Mouse (Mus musculus): ENCODE results near the gene Ripk3. TPM values are rescaled to one million over a fixed set of nuclear protein-coding genes. Genes with fewer than 3 reads are reported as not detected.

Ripk3 gene
- 38.1 and 43.3 TPM in 2 replicates for polyA plus RNA-seq (2014; fragmentation: Nextera tagmentation; extraction: Ambion mirVana)

GRCm38 (mm10) chr14:55788256-55789050 lies at the start of gene Ripk3:
Ripk3 (minus strand) TSS chr14:55788865.
- Histone ChIP-seq H3K9ac (ENCODE audit: low read depth, low read length) (peak within 1 kb of the TSS; percentile 40; the same call in 1 of the 2 replicates), H3K4me2 (replicated peaks; ENCODE audit: low read depth, low read length) (peak within 1 kb of the TSS; percentile 52), H3K27ac (ENCODE audit: low read depth, low read length) (no peak within 1 kb of the TSS), H3K36me3 (ENCODE audit: control insufficient read depth, insufficient read depth, low read length) (no peaks in the 10 kb centered on the region), H3K27me3 (ENCODE audit: control insufficient read depth, insufficient read depth, low read length) (no peaks in the 10 kb centered on the region), H3K4me1 (ENCODE audit: control insufficient read depth, insufficient read depth, low read length) (peaks cover 7% of the 10 kb centered on the region), H3K4me3 (ENCODE audit: low read length) (peak within 1 kb of the TSS; percentile 45), H3K9me3 (ENCODE audit: control insufficient read depth, low read length) (no peaks in the 10 kb centered on the region)
- WGBS = 4% methylated on average over 40 of the region's 40 CpGs
- peak; percentile 24; the same call in 1 of the 2 replicates for ATAC-seq (ENCODE audit: low FRiP score, low TSS enrichment)

GRCm38 (mm10) chr14:55838312-55838711 lies 49.6 kb upstream of the Ripk3 start:
- ATAC-seq (ENCODE audit: low FRiP score, low TSS enrichment) = no peak
- Histone ChIP-seq H3K4me3 (ENCODE audit: low read length) (no peak overlapping the region), H3K9ac (ENCODE audit: low read depth, low read length) (no peak overlapping the region), H3K4me2 (replicated peaks; ENCODE audit: low read depth, low read length) (no peak overlapping the region), H3K27me3 (ENCODE audit: control insufficient read depth, insufficient read depth, low read length) (no peaks in the 10 kb centered on the region), H3K4me1 (ENCODE audit: control insufficient read depth, insufficient read depth, low read length) (0 out of 2 replicates have a peak, but pooled peaks cover 5% of the 10 kb centered on the region), H3K27ac (ENCODE audit: low read depth, low read length) (no peak overlapping the region), H3K9me3 (ENCODE audit: control insufficient read depth, low read length) (no peaks in the 10 kb centered on the region), H3K36me3 (ENCODE audit: control insufficient read depth, insufficient read depth, low read length) (no peaks in the 10 kb centered on the region; the same call in 1 of the 2 replicates)
- 94% methylated on average over 5 of the region's 5 CpGs for WGBS

GRCm38 (mm10) chr14:55834808-55835533 lies 46.3 kb upstream of the Ripk3 start:
- Histone ChIP-seq H3K4me2 (replicated peaks; ENCODE audit: low read depth, low read length) (no peak overlapping the region), H3K27ac (ENCODE audit: low read depth, low read length) (no peak overlapping the region), H3K27me3 (ENCODE audit: control insufficient read depth, insufficient read depth, low read length) (no peaks in the 10 kb centered on the region), H3K36me3 (ENCODE audit: control insufficient read depth, insufficient read depth, low read length) (peaks cover 24% of the 10 kb centered on the region), H3K4me3 (ENCODE audit: low read length) (no peak overlapping the region), H3K9ac (ENCODE audit: low read depth, low read length) (no peak overlapping the region), H3K4me1 (ENCODE audit: control insufficient read depth, insufficient read depth, low read length) (0 out of 2 replicates have a peak, but pooled peaks cover 5% of the 10 kb centered on the region), H3K9me3 (ENCODE audit: control insufficient read depth, low read length) (no peaks in the 10 kb centered on the region)
- ATAC-seq (ENCODE audit: low FRiP score, low TSS enrichment) = no peak
- WGBS = 77% methylated on average over 5 of the region's 5 CpGs

- H3K27ac ChIP-seq (ENCODE audit: low read depth, low read length) = no peak overlapping the region
- H3K36me3 ChIP-seq (ENCODE audit: control insufficient read depth, insufficient read depth, low read length) = peaks cover 37% of the 10 kb centered on the region
- 85% methylated on average over 4 of the region's 4 CpGs for WGBS
- H3K4me1 ChIP-seq (ENCODE audit: control insufficient read depth, insufficient read depth, low read length) = peaks cover 18% of the 10 kb centered on the region; the same call in 1 of the 2 replicates
- H3K9me3 ChIP-seq (ENCODE audit: control insufficient read depth, low read length) = no peaks in the 10 kb centered on the region
- H3K4me3 ChIP-seq (ENCODE audit: low read length) = no peak overlapping the region
- ATAC-seq (ENCODE audit: low FRiP score, low TSS enrichment) = no peak
- H3K9ac ChIP-seq (ENCODE audit: low read depth, low read length) = no peak overlapping the region
- H3K4me2 ChIP-seq (replicated peaks; ENCODE audit: low read depth, low read length) = no peak overlapping the region
- H3K27me3 ChIP-seq (ENCODE audit: control insufficient read depth, insufficient read depth, low read length) = no peaks in the 10 kb centered on the region
Measured at GRCm38 (mm10) chr14:55833126-55833525, 44.5 kb upstream of the Ripk3 start.

GRCm38 (mm10) chr14:55830331-55830730 lies 41.7 kb upstream of the Ripk3 start:
- peaks cover 32% of the 10 kb centered on the region for H3K4me1 ChIP-seq (ENCODE audit: control insufficient read depth, insufficient read depth, low read length)
- H3K36me3 ChIP-seq (ENCODE audit: control insufficient read depth, insufficient read depth, low read length) = peaks cover 37% of the 10 kb centered on the region

GRCm38 (mm10) chr14:55829854-55830253 lies 41.2 kb upstream of the Ripk3 start:
- Histone ChIP-seq H3K4me2 (replicated peaks; ENCODE audit: low read depth, low read length) (no peak overlapping the region), H3K36me3 (ENCODE audit: control insufficient read depth, insufficient read depth, low read length) (peaks cover 37% of the 10 kb centered on the region), H3K9ac (ENCODE audit: low read depth, low read length) (no peak overlapping the region), H3K9me3 (ENCODE audit: control insufficient read depth, low read length) (no peaks in the 10 kb centered on the region), H3K27ac (ENCODE audit: low read depth, low read length) (no peak overlapping the region), H3K4me1 (ENCODE audit: control insufficient read depth, insufficient read depth, low read length) (peaks cover 31% of the 10 kb centered on the region), H3K27me3 (ENCODE audit: control insufficient read depth, insufficient read depth, low read length) (no peaks in the 10 kb centered on the region), H3K4me3 (ENCODE audit: low read length) (no peak overlapping the region)
- 90% methylated on average over 16 of the region's 16 CpGs for WGBS
- no peak for ATAC-seq (ENCODE audit: low FRiP score, low TSS enrichment)

More at GRCm38 (mm10) chr14:55830331-55830730, 41.7 kb upstream of the Ripk3 start:
- Histone ChIP-seq H3K4me3 (ENCODE audit: low read length) (no peak overlapping the region), H3K27me3 (ENCODE audit: control insufficient read depth, insufficient read depth, low read length) (no peaks in the 10 kb centered on the region), H3K27ac (ENCODE audit: low read depth, low read length) (no peak overlapping the region), H3K4me2 (replicated peaks; ENCODE audit: low read depth, low read length) (no peak overlapping the region), H3K9me3 (ENCODE audit: control insufficient read depth, low read length) (no peaks in the 10 kb centered on the region), H3K9ac (ENCODE audit: low read depth, low read length) (no peak overlapping the region)
- ATAC-seq (ENCODE audit: low FRiP score, low TSS enrichment) = no peak
- 80% methylated on average over 4 of the region's 4 CpGs for WGBS

GRCm38 (mm10) chr14:55828716-55829263 lies 40.1 kb upstream of the Ripk3 start:
- no peak for ATAC-seq (ENCODE audit: low FRiP score, low TSS enrichment)
- H3K9ac ChIP-seq (ENCODE audit: low read depth, low read length) = no peak overlapping the region
- peak overlapping the region; percentile 47; the same call in 1 of the 2 replicates for H3K27ac ChIP-seq (ENCODE audit: low read depth, low read length)
- no peak overlapping the region for H3K4me2 ChIP-seq (replicated peaks; ENCODE audit: low read depth, low read length)
- H3K27me3 ChIP-seq (ENCODE audit: control insufficient read depth, insufficient read depth, low read length) = no peaks in the 10 kb centered on the region
- H3K4me1 ChIP-seq (ENCODE audit: control insufficient read depth, insufficient read depth, low read length) = peaks cover 27% of the 10 kb centered on the region
- peaks cover 37% of the 10 kb centered on the region for H3K36me3 ChIP-seq (ENCODE audit: control insufficient read depth, insufficient read depth, low read length)
- no peaks in the 10 kb centered on the region for H3K9me3 ChIP-seq (ENCODE audit: control insufficient read depth, low read length)
- 18% methylated on average over 3 of the region's 3 CpGs for WGBS
- no peak overlapping the region for H3K4me3 ChIP-seq (ENCODE audit: low read length)

GRCm38 (mm10) chr14:55826551-55827340 lies 38.1 kb upstream of the Ripk3 start:
- H3K27ac ChIP-seq (ENCODE audit: low read depth, low read length) = 0 out of 2 replicates have a peak overlapping the region, but pooled peaks have one; percentile 9
- H3K4me2 ChIP-seq (replicated peaks; ENCODE audit: low read depth, low read length) = peak overlapping the region; percentile 81
- peaks cover 29% of the 10 kb centered on the region for H3K36me3 ChIP-seq (ENCODE audit: control insufficient read depth, insufficient read depth, low read length)
- ATAC-seq (ENCODE audit: low FRiP score, low TSS enrichment) = no peak
- H3K9ac ChIP-seq (ENCODE audit: low read depth, low read length) = peak overlapping the region; percentile 80
- H3K4me3 ChIP-seq (ENCODE audit: low read length) = peak overlapping the region; percentile 83
- H3K9me3 ChIP-seq (ENCODE audit: control insufficient read depth, low read length) = no peaks in the 10 kb centered on the region
- 13% methylated on average over 39 of the region's 41 CpGs for WGBS
- peaks cover 31% of the 10 kb centered on the region for H3K4me1 ChIP-seq (ENCODE audit: control insufficient read depth, insufficient read depth, low read length)
- no peaks in the 10 kb centered on the region for H3K27me3 ChIP-seq (ENCODE audit: control insufficient read depth, insufficient read depth, low read length)
